Mouse (Mus musculus) forebrain, embryonic 11.5 days (tissue): ENCODE measurements around the gene Rtn4rl1. TPM values are rescaled to one million over a fixed set of nuclear protein-coding genes. Genes with fewer than 3 reads are reported as not detected.

Experiments used
- ATAC-seq: fragments of 200-750 bp; cut with Nextera tagmentation; replicated peaks from 2 replicates; pipeline ENCODE4 v1.8.0; 2017; ENCODE audit warnings: moderate TSS enrichment; ENCODE audit not compliant: low FRiP score
- DNase-seq: peaks from one replicate; pipeline ENCODE4 v3.0.0-alpha.2; 2017; ENCODE audit warnings: low spot score
- H3K27ac ChIP-seq: fragments of 300-500 bp; sonication (generic); 2 replicates; pipeline ENCODE4 v1.5.1; 2014; ENCODE audit warnings: low read depth, low read length
- H3K27me3 ChIP-seq: fragments of 300-500 bp; sonication (generic); 2 replicates; pipeline ENCODE4 v1.6.1; 2014; ENCODE audit warnings: mild to moderate bottlenecking, low read length, mixed read lengths; ENCODE audit not compliant: control insufficient read depth, insufficient read depth
- H3K36me3 ChIP-seq: fragments of 300-500 bp; sonication (generic); 2 replicates; pipeline ENCODE4 v1.6.1; 2014; ENCODE audit warnings: mild to moderate bottlenecking, low read length, moderate library complexity, mixed read lengths; ENCODE audit not compliant: control insufficient read depth, insufficient read depth
- H3K4me1 ChIP-seq: fragments of 300-500 bp; sonication (generic); replicated peaks from 2 replicates; pipeline ENCODE4 v1.6.1; 2014; ENCODE audit warnings: low read length, mixed read lengths; ENCODE audit not compliant: control insufficient read depth, insufficient read depth
- H3K4me2 ChIP-seq: fragments of 300-500 bp; sonication (generic); 2 replicates; pipeline ENCODE4 v1.6.1; 2014; ENCODE audit warnings: low read depth, mild to moderate bottlenecking, low read length, moderate library complexity, mixed read lengths; ENCODE audit not compliant: severe bottlenecking
- H3K4me3 ChIP-seq: fragments of 300-500 bp; sonication (generic); 2 replicates; pipeline ENCODE4 v1.5.1; 2014; ENCODE audit warnings: low read depth, low read length
- H3K9ac ChIP-seq: fragments of 300-500 bp; sonication (generic); 2 replicates; pipeline ENCODE4 v1.6.1; 2014; ENCODE audit warnings: low read length
- H3K9me3 ChIP-seq: fragments of 300-500 bp; sonication (generic); 2 replicates; pipeline ENCODE4 v1.6.1; 2016; ENCODE audit warnings: low read length, mixed read lengths; ENCODE audit not compliant: control insufficient read depth
- whole genome bisulfite sequencing: fragments of 180-500 bp; shearing (Covaris S2); extraction: QIAGEN DNeasy Blood & Tissue Kit; methylation state at CpG from one replicate; pipeline ENCODE4 v1.1.7; 2014; 5-methylcytosine and 5-hydroxymethylcytosine counted together
- polyA plus RNA-seq: library from polyadenylated mRNA; unstranded; fragments of >200 nt; fragmentation: Nextera tagmentation; extraction: Ambion mirVana; gene quantifications from 2 replicates; pipeline ENCODE4 v1.2.1, GENCODE M21; 2014

Rtn4rl1 gene
- polyA plus RNA-seq, 1 experiment from 2014 or later: 1.1 TPM

DNA sequence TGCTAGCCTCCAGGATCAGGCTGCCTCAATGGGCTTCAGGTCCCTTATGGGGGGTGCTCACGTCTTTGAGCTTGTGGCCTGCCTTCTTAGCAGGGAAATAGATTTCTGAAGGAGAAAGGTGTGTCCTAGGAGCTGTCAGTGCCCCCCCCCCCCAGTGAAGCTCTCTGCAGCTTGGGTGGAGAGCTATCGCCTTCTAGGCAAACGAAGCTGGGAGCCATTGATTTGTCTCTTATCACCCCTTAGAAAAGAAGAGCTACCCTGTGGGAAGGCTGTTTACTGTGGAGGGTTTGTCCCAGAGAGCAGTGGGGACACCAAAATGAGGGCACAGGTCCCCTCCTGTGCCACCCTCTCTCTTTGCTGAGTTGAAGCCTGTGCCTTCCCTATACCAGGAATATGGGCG lies 16.5 kb downstream of the Rtn4rl1 start:
- WGBS: 57% methylated on average over 4 of the region's 4 CpGs

DNA sequence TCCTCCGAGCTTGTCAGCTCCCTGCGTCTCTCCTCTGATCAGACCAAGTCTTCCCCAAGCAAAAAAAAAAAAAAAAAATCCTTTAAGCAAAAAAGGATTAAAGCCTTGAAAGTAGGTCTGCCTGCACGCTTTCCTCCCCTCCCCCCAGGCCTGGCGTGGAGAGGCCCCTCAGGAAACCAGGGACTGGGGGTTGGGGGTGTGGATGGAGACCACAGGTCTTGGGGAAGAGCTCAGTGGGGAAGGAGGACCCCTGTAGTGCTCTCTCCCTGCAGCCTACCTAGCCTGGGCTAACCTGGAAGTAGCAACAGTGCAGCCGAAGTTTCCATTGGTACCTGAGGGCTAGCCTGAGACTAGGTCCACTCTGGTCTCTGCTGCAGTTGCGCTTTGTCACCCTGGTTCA lies 17.2 kb downstream of the Rtn4rl1 start:
- Histone ChIP-seq H3K4me3 (no peak overlapping the region), H3K27ac (no peak overlapping the region), H3K27me3 (no peaks in the 10 kb centered on the region), H3K36me3 (no peaks in the 10 kb centered on the region), H3K4me2 (no peak overlapping the region), H3K4me1 (peaks cover 16% of the 10 kb centered on the region), H3K9ac (no peak overlapping the region), H3K9me3 (no peaks in the 10 kb centered on the region)
- ATAC-seq (no peak), DNase-seq (no peak)
- 30% methylated on average over 6 of the region's 6 CpGs for WGBS

More for the DNA sequence above, 16.5 kb downstream of the Rtn4rl1 start:
- DNase-seq: no peak
- H3K4me2 ChIP-seq: no peak overlapping the region
- no peak for ATAC-seq
- H3K9ac ChIP-seq: no peak overlapping the region
- peaks cover 16% of the 10 kb centered on the region for H3K4me1 ChIP-seq
- no peaks in the 10 kb centered on the region for H3K9me3 ChIP-seq
- no peak overlapping the region for H3K27ac ChIP-seq
- no peak overlapping the region for H3K4me3 ChIP-seq
- no peaks in the 10 kb centered on the region for H3K27me3 ChIP-seq
- no peaks in the 10 kb centered on the region for H3K36me3 ChIP-seq

DNA sequence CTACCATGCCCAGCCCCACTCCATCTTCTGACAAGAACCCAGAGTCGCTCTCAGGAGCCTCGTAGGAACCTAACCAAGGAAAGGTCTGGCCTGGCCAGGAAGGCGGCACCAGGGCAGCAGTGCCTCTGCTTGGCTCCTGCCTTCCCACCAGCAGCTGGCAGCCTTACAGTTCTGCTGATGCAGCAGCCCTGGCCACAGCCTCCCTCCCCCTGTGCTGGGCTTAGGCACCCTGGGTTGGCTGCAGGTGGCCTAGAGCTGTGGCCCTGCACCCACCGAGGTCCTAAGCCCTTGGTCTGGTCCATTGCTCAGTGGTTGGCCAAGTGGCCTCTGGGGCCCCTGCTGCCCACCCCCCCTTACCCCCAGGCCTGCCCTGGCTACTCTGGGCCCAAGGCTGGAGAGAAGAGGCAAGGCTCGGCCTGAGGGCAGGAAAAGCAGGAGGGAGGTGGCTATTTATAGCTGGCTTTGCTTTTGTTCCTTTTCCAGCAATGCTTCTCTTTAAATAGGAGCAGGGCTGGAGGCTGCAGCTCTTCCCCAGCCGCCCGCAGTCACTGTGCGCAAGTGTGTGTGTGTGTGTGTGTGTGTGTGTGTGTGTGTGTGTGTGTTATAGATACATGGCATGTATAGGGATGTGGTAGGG lies 18.6 kb downstream of the Rtn4rl1 start:
- H3K27me3 ChIP-seq: no peaks in the 10 kb centered on the region
- no peak overlapping the region for H3K4me3 ChIP-seq

DNA sequence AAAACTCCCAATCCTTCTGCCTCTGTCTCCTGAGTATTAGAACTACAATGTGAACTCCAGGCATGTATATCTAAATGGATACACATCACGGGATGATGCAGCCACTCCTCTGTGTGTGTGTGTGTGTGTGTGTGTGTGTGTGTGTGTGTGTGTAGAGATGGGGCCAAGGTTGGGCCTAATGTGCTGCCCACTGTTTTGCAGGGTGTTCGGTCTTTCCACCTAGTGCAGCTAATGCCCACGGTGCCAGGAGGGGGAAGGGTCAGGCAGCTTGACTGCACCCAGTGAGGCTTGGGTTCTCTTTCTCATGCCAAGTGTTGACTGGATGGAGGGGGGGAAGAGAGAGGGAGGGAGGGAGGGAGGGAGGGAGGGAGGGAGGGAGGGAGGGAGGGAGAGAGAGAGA lies 19.3 kb downstream of the Rtn4rl1 start:
- Histone ChIP-seq H3K4me3 (no peak overlapping the region), H3K27me3 (no peaks in the 10 kb centered on the region), H3K4me1 (peaks cover 16% of the 10 kb centered on the region), H3K9ac (no peak overlapping the region), H3K4me2 (no peak overlapping the region), H3K36me3 (no peaks in the 10 kb centered on the region), H3K27ac (no peak overlapping the region), H3K9me3 (no peaks in the 10 kb centered on the region)
- 41% methylated on average over 3 of the region's 3 CpGs for WGBS
- ATAC-seq (no peak), DNase-seq (no peak)

More for the DNA sequence above, 18.6 kb downstream of the Rtn4rl1 start:
- H3K36me3 ChIP-seq: no peaks in the 10 kb centered on the region
- peak; percentile 57 for DNase-seq
- H3K9ac ChIP-seq: no peak overlapping the region; the same call in 1 of the 2 replicates
- WGBS: 39% methylated on average over 8 of the region's 8 CpGs
- no peaks in the 10 kb centered on the region for H3K9me3 ChIP-seq
- peaks cover 16% of the 10 kb centered on the region for H3K4me1 ChIP-seq
- no peak for ATAC-seq
- no peak overlapping the region for H3K4me2 ChIP-seq
- H3K27ac ChIP-seq: no peak overlapping the region

DNA sequence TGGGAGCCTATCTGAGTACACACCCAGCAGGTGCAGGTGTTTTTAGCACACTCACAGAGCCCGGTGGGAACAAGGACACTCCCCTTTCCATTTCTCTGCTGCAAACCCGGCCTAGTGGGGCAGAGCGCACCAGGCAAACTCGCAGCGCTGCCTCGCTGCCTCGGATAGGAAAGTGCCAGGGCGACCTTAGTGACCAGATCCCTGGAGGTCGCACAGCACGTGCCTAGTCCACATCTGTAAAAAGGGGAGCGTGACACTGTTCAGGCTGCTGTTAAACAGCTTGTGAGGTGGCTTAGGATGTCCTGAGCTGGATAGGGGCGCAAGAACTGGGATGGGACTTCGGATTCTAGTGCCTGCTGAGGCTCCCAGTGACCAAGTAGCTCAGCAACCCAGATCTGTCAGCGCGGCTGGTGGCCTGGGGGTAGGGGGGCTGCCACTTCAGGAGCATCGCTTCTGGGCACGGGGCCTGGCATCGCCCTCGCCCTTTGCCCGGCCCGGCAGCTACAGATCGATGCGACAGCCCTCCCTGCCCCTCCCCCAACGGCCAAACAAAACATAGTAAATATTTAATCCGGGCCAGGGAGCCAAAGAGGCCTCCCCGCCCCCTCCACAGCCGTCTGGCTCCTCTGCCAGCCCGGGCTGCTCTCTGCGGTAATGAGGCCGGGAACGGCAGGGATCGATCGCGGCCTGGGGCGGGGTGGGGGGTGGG lies 19.9 kb downstream of the Rtn4rl1 start:
- WGBS: 2% methylated on average over 35 of the region's 35 CpGs
- Histone ChIP-seq H3K27ac (no peak overlapping the region), H3K4me3 (peak overlapping the region; percentile 27), H3K36me3 (no peaks in the 10 kb centered on the region), H3K9ac (peak overlapping the region; percentile 48; the same call in 1 of the 2 replicates), H3K27me3 (no peaks in the 10 kb centered on the region), H3K4me1 (peaks cover 16% of the 10 kb centered on the region), H3K9me3 (no peaks in the 10 kb centered on the region), H3K4me2 (peak overlapping the region; percentile 55)
- DNase-seq: peak; percentile 79
- peak; percentile 65 for ATAC-seq

DNA sequence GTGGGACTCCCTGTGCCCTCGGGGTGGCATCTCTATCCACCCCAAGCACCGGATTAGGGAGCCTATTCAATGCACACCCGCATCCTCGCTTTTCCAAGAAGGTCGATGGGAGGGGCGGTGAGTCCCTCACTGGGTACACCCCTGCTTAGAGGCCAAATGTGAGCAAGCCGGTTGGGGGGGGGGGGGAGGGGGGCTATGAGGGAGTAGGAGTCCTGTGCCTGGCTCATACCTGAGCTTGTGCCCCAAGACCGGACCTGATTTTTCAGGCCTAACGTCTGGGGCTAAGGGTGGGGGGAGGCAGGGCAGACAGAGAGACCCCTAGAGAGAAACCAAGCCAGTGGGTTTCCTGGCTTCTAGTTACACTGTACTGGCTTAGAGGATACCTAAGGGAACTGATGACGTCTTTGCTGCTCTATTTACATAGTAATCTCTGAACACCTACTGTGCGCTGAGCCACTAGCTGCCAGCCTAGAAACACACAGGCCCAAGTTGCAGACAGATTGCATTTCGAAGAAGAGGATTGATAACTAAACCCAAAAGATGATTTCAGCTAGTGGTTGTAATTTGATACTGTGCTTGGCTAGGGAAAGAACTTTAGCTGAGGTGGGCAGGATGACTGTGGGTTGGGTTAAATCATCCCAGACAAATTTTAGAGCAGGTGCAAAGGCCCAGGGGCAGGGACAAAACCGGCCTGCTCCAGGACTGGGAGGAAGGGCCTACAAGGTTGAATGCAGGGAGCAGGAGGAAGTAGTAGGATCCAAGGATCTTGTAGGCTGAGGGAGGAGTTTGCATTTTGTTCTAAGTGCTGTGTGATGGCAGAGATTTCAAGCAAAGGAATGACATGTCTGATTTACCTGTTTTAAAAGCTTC lies 20.7 kb downstream of the Rtn4rl1 start:
- DNase-seq: no peak
- H3K27ac ChIP-seq: no peak overlapping the region

DNA sequence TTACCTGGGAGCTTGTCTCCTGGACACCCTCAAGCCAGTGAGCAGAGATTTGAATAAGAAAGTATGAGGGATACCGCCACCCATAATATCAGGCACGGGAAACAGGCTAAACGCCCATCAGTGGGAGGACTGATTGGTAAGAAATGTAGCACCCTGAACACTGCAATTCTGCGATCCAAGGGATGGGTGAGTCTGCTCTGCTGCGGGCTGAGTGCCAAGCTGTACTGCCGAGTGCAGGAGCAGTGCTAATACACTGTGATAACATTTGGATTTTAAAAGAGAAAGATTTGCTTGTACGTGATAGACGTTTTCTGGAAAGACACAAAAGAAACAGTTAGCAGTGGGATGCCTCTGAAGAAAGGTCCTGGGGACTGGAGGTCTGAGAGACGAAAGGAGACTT lies 26.5 kb downstream of the Rtn4rl1 start:
- Histone ChIP-seq H3K27me3 (no peaks in the 10 kb centered on the region), H3K36me3 (no peaks in the 10 kb centered on the region), H3K9me3 (no peaks in the 10 kb centered on the region), H3K4me2 (no peak overlapping the region), H3K9ac (no peak overlapping the region), H3K27ac (no peak overlapping the region), H3K4me1 (peaks cover 3% of the 10 kb centered on the region; the same call in 1 of the 2 replicates), H3K4me3 (no peak overlapping the region)
- WGBS: 39% methylated on average over 9 of the region's 9 CpGs
- ATAC-seq (no peak), DNase-seq (no peak)

More for the DNA sequence above, 20.7 kb downstream of the Rtn4rl1 start:
- Histone ChIP-seq H3K9me3 (no peaks in the 10 kb centered on the region), H3K27me3 (no peaks in the 10 kb centered on the region), H3K9ac (peak overlapping the region; percentile 48; the same call in 1 of the 2 replicates), H3K4me1 (peaks cover 16% of the 10 kb centered on the region), H3K4me3 (peak overlapping the region; percentile 27), H3K36me3 (no peaks in the 10 kb centered on the region), H3K4me2 (peak overlapping the region; percentile 55)
- 14% methylated on average over 13 of the region's 13 CpGs for WGBS
- peak; percentile 53 for ATAC-seq

DNA sequence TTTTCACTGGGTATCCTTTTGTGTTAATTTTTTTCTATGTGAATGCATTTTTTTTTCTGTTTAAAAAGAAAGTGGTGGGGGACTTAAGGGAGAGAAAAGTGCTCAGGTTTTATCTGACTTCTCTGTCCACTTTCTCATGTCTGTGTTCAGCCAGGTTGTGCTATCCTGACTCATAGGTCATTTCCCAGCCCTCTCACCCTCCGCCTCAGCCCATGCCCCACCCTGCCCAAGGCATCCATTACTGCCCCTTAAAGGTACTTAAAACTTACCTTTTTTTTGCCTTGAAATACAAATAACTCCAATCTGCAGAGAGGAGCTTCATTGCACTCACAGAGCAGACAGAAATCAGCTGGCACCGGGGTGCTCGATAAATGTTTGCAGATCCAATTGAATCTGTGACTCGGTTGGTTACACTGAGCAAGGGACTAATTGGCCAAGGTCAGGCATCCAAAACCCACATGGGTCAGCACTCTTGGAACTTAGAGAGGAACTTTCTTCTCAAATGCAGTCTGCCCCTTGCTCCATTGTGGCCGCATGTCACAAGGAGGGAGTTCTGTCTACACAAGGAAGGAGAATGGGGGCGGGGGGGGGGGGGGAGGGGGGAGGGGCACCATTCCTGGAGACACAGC lies 27.0 kb downstream of the Rtn4rl1 start:
- H3K36me3 ChIP-seq: no peaks in the 10 kb centered on the region
- ATAC-seq: no peak
- DNase-seq: no peak

More for the DNA sequence above, 27.0 kb downstream of the Rtn4rl1 start:
- H3K4me3 ChIP-seq: no peak overlapping the region
- no peak overlapping the region for H3K9ac ChIP-seq
- no peaks in the 10 kb centered on the region for H3K27me3 ChIP-seq
- H3K4me1 ChIP-seq: peaks cover 3% of the 10 kb centered on the region; the same call in 1 of the 2 replicates
- H3K4me2 ChIP-seq: no peak overlapping the region
- 50% methylated on average over 5 of the region's 6 CpGs for WGBS
- no peak overlapping the region for H3K27ac ChIP-seq
- no peaks in the 10 kb centered on the region for H3K9me3 ChIP-seq
